Mouse (Mus musculus) midbrain, postnatal 0 days (tissue): ENCODE results near the gene Gm49405. TPM values are rescaled to one million over a fixed set of nuclear protein-coding genes. Genes with fewer than 3 reads are reported as not detected.

Experiments
- ATAC-seq: fragments of 200-750 bp; cut with Nextera tagmentation; 2 replicates; pipeline ENCODE4 v1.8.0; 2017; ENCODE audit warnings: moderate number of reproducible peaks, mild to moderate bottlenecking, moderate TSS enrichment, moderate library complexity; ENCODE audit not compliant: low FRiP score
- DNase-seq: peaks from one replicate; pipeline ENCODE4 v3.0.0-alpha.2; 2015; ENCODE audit warnings: low spot score
- H3K27ac ChIP-seq: fragments of 300-500 bp; sonication (generic); 2 replicates; pipeline ENCODE4 v1.5.1; 2014; ENCODE audit warnings: low read depth, mild to moderate bottlenecking, low read length, mixed read lengths
- H3K27me3 ChIP-seq: fragments of 300-500 bp; sonication (generic); 2 replicates; pipeline ENCODE4 v1.6.1; 2014; ENCODE audit warnings: low read length, control low read depth, mixed read lengths; ENCODE audit not compliant: insufficient read depth
- H3K36me3 ChIP-seq: fragments of 300-500 bp; sonication (generic); 2 replicates; pipeline ENCODE4 v1.6.1; 2014; ENCODE audit warnings: low read length, control low read depth, mixed read lengths; ENCODE audit not compliant: insufficient read depth
- H3K4me1 ChIP-seq: fragments of 300-500 bp; sonication (generic); 2 replicates; pipeline ENCODE4 v1.6.1; 2014; ENCODE audit warnings: mild to moderate bottlenecking, control low read depth, antibody characterized with exemption, low read length, mixed read lengths; ENCODE audit not compliant: insufficient read depth
- H3K4me2 ChIP-seq: fragments of 300-500 bp; sonication (generic); 2 replicates; pipeline ENCODE4 v1.6.1; 2014; ENCODE audit warnings: low read depth, mild to moderate bottlenecking, low read length, mixed read lengths; ENCODE audit not compliant: poor library complexity, severe bottlenecking
- H3K4me3 ChIP-seq: fragments of 300-500 bp; sonication (generic); 2 replicates; pipeline ENCODE4 v1.5.1; 2014; ENCODE audit warnings: low read depth, mild to moderate bottlenecking, low read length, moderate library complexity
- H3K9ac ChIP-seq: fragments of 300-500 bp; sonication (generic); replicated peaks from 2 replicates; pipeline ENCODE4 v1.6.1; 2014; ENCODE audit warnings: mild to moderate bottlenecking, low read length, moderate library complexity, mixed read lengths; ENCODE audit not compliant: poor library complexity, severe bottlenecking
- H3K9me3 ChIP-seq: fragments of 300-500 bp; sonication (generic); 2 replicates; pipeline ENCODE4 v1.6.1; 2016; ENCODE audit warnings: low read length, control low read depth
- CTCF ChIP-seq: IDR thresholded peaks from 2 replicates; pipeline ENCODE4 v1.5.1; 2016; ENCODE audit warnings: antibody characterized with exemption, mild to moderate bottlenecking
- WGBS: fragments of 180-500 bp; shearing (Covaris S2); extraction: QIAGEN DNeasy Blood & Tissue Kit; methylation state at CpG from one replicate; pipeline ENCODE4 v1.1.7; 2014; 5-methylcytosine and 5-hydroxymethylcytosine counted together
- polyA plus RNA-seq: library from polyadenylated mRNA; unstranded; fragments of >200 nt; fragmentation: Nextera tagmentation; extraction: Ambion mirVana; gene quantifications from 2 replicates; pipeline ENCODE4 v1.2.1, GENCODE M21; 2015
- total RNA-seq: library from RNA; depleted of rRNA; stranded (reverse); fragments of >200 nt; gene quantifications from 2 replicates; pipeline ENCODE4 v1.2.3, GENCODE M21; 2014; rRNA removed

Gm49405 gene
- total and polyA plus RNA-seq, 2 experiments from 2014 or later, result 3.0 to 4.0 TPM

GRCm38 (mm10) chr19:4052516-4053030, 52.1 kb downstream of the Gm49405 start:
- 56% methylated on average over 5 of the region's 5 CpGs for WGBS
- no peak overlapping the region for H3K27ac ChIP-seq
- no peaks in the 10 kb centered on the region for H3K4me1 ChIP-seq
- H3K36me3 ChIP-seq, result no peaks in the 10 kb centered on the region
- H3K4me2 ChIP-seq, result no peak overlapping the region
- H3K9me3 ChIP-seq, result no peaks in the 10 kb centered on the region
- TF ChIP-seq CTCF, result no peak
- DNase-seq, result no peak
- H3K9ac ChIP-seq, result no peak overlapping the region
- no peak for ATAC-seq
- no peaks in the 10 kb centered on the region for H3K27me3 ChIP-seq
- H3K4me3 ChIP-seq, result no peak overlapping the region

- Histone ChIP-seq H3K36me3 (no peaks in the 10 kb centered on the region), H3K27me3 (no peaks in the 10 kb centered on the region), H3K4me1 (no peaks in the 10 kb centered on the region), H3K4me2 (no peak overlapping the region), H3K27ac (no peak overlapping the region), H3K9me3 (no peaks in the 10 kb centered on the region), H3K4me3 (no peak overlapping the region), H3K9ac (no peak overlapping the region)
- WGBS, result 88% methylated on average over 5 of the region's 5 CpGs
- TF ChIP-seq CTCF, result no peak
- DNase-seq, result no peak
- ATAC-seq, result no peak
Observed at GRCm38 (mm10) chr19:4054613-4055012, 54.2 kb downstream of the Gm49405 start.

Other genes with a start within 250 kb of the Gm49405 start
Only the 30 nearest of the 32 such genes appear.
- 62.7 and 69.1 TPM in 2 replicates for gene Chka, start 148.9 kb upstream of the Gm49405 start, total RNA-seq
- gene Chka, start 148.9 kb upstream of the Gm49405 start, polyA plus RNA-seq, result 49.6 and 56.3 TPM in 2 replicates
- gene Tcirg1, start 93.5 kb upstream of the Gm49405 start, total RNA-seq, result 26.0 and 37.5 TPM in 2 replicates
- 13.2 and 14.1 TPM in 2 replicates for gene Tcirg1, start 93.5 kb upstream of the Gm49405 start, polyA plus RNA-seq
- 165 and 197 TPM in 2 replicates for gene Ndufs8, start 87.9 kb upstream of the Gm49405 start, total RNA-seq
- gene Ndufs8, start 87.9 kb upstream of the Gm49405 start, polyA plus RNA-seq, result 292 and 333 TPM in 2 replicates
- gene Aldh3b1, start 70.8 kb upstream of the Gm49405 start, total RNA-seq, result 1.3 and 3.7 TPM in 2 replicates
- 2.1 and 2.8 TPM in 2 replicates for gene Aldh3b1, start 70.8 kb upstream of the Gm49405 start, polyA plus RNA-seq
- gene Unc93b1, start 65.4 kb upstream of the Gm49405 start, total RNA-seq, result 13.0 and 23.2 TPM in 2 replicates
- gene Unc93b1, start 65.4 kb upstream of the Gm49405 start, polyA plus RNA-seq, result 11.2 and 12.4 TPM in 2 replicates
- gene Aldh3b3, start 42.0 kb upstream of the Gm49405 start, total RNA-seq, result not detected in 2 replicates
- not detected in 2 replicates for gene Aldh3b3, start 42.0 kb upstream of the Gm49405 start, polyA plus RNA-seq
- 2.4 and 2.8 TPM in 2 replicates for gene Aldh3b2, start 28.3 kb upstream of the Gm49405 start, total RNA-seq
- gene Aldh3b2, start 28.3 kb upstream of the Gm49405 start, polyA plus RNA-seq, result 2.6 TPM in 2 replicates
- 2.5 and 3.0 TPM in 2 replicates for gene Acy3, start 14.1 kb upstream of the Gm49405 start, total RNA-seq
- 2.6 and 3.5 TPM in 2 replicates for gene Acy3, start 14.1 kb upstream of the Gm49405 start, polyA plus RNA-seq
- not detected in 2 replicates for gene Tbx10, start 7.9 kb upstream of the Gm49405 start, total RNA-seq
- gene Tbx10, start 7.9 kb upstream of the Gm49405 start, polyA plus RNA-seq, result not detected in 2 replicates
- gene Nudt8, start within 50 bp of the Gm49405 start, total RNA-seq, result 18.5 and 22.1 TPM in 2 replicates
- 26.2 and 33.2 TPM in 2 replicates for gene Nudt8, start within 50 bp of the Gm49405 start, polyA plus RNA-seq
- 8.8 and 13.4 TPM in 2 replicates for gene Doc2g, start 2.7 kb downstream of the Gm49405 start, total RNA-seq
- 5.4 and 5.5 TPM in 2 replicates for gene Doc2g, start 2.7 kb downstream of the Gm49405 start, polyA plus RNA-seq
- gene Ndufv1, start 12.2 kb downstream of the Gm49405 start, total RNA-seq, result 137 and 237 TPM in 2 replicates
- 271 and 281 TPM in 2 replicates for gene Ndufv1, start 12.2 kb downstream of the Gm49405 start, polyA plus RNA-seq
- gene Gstp1, start 37.4 kb downstream of the Gm49405 start, total RNA-seq, result 268 and 350 TPM in 2 replicates
- gene Gstp1, start 37.4 kb downstream of the Gm49405 start, polyA plus RNA-seq, result 665 and 685 TPM in 2 replicates
- gene Gstp2, start 45.4 kb downstream of the Gm49405 start, total RNA-seq, result 3.6 TPM in 1 of 2 replicates, not detected in the other
- gene Gstp2, start 45.4 kb downstream of the Gm49405 start, polyA plus RNA-seq, result 2.4 and 4.1 TPM in 2 replicates
- not detected in 2 replicates for gene Gstp3, start 58.9 kb downstream of the Gm49405 start, total RNA-seq
- not detected in 2 replicates for gene Gstp3, start 58.9 kb downstream of the Gm49405 start, polyA plus RNA-seq
- not detected in 2 replicates for gene Cabp2, start 81.0 kb downstream of the Gm49405 start, total RNA-seq
- not detected in 2 replicates for gene Cabp2, start 81.0 kb downstream of the Gm49405 start, polyA plus RNA-seq
- 37.4 and 45.6 TPM in 2 replicates for gene Cdk2ap2, start 96.6 kb downstream of the Gm49405 start, total RNA-seq
- 60.5 and 64.2 TPM in 2 replicates for gene Cdk2ap2, start 96.6 kb downstream of the Gm49405 start, polyA plus RNA-seq
- 162 and 187 TPM in 2 replicates for gene Pitpnm1, start 99.4 kb downstream of the Gm49405 start, total RNA-seq
- 127 and 134 TPM in 2 replicates for gene Pitpnm1, start 99.4 kb downstream of the Gm49405 start, polyA plus RNA-seq
- gene Aip, start 125.2 kb downstream of the Gm49405 start, total RNA-seq, result 29.8 and 49.9 TPM in 2 replicates
- 87.7 and 97.6 TPM in 2 replicates for gene Aip, start 125.2 kb downstream of the Gm49405 start, polyA plus RNA-seq
- 0.16 TPM in 1 of 2 replicates, not detected in the other for gene Gpr152, start 139.2 kb downstream of the Gm49405 start, total RNA-seq
- gene Gpr152, start 139.2 kb downstream of the Gm49405 start, polyA plus RNA-seq, result not detected in 2 replicates
- not detected in 2 replicates for gene Cabp4, start 143.4 kb downstream of the Gm49405 start, total RNA-seq
- gene Cabp4, start 143.4 kb downstream of the Gm49405 start, polyA plus RNA-seq, result 0.20 and 0.36 TPM in 2 replicates
- gene Coro1b, start 148.0 kb downstream of the Gm49405 start, total RNA-seq, result 96.1 and 116 TPM in 2 replicates
- gene Coro1b, start 148.0 kb downstream of the Gm49405 start, polyA plus RNA-seq, result 95.2 and 104 TPM in 2 replicates
- gene Ptprcap, start 153.0 kb downstream of the Gm49405 start, total RNA-seq, result 0.38 TPM in 1 of 2 replicates, not detected in the other
- gene Ptprcap, start 153.0 kb downstream of the Gm49405 start, polyA plus RNA-seq, result 0.28 TPM in 1 of 2 replicates, not detected in the other
- 23.5 and 25.2 TPM in 2 replicates for gene Rps6kb2, start 162.7 kb downstream of the Gm49405 start, total RNA-seq
- gene Rps6kb2, start 162.7 kb downstream of the Gm49405 start, polyA plus RNA-seq, result 58.2 and 62.8 TPM in 2 replicates
- gene Carns1, start 174.9 kb downstream of the Gm49405 start, total RNA-seq, result 4.4 and 6.6 TPM in 2 replicates
- 6.7 and 6.9 TPM in 2 replicates for gene Carns1, start 174.9 kb downstream of the Gm49405 start, polyA plus RNA-seq
- gene Tbc1d10c, start 190.7 kb downstream of the Gm49405 start, total RNA-seq, result 0.49 and 1.9 TPM in 2 replicates
- 1.2 and 1.6 TPM in 2 replicates for gene Tbc1d10c, start 190.7 kb downstream of the Gm49405 start, polyA plus RNA-seq
- gene Ppp1ca, start 191.4 kb downstream of the Gm49405 start, total RNA-seq, result 535 and 592 TPM in 2 replicates
- 510 and 531 TPM in 2 replicates for gene Ppp1ca, start 191.4 kb downstream of the Gm49405 start, polyA plus RNA-seq
- 18.0 and 22.8 TPM in 2 replicates for gene Rad9a, start 201.0 kb downstream of the Gm49405 start, total RNA-seq
- 14.7 and 17.0 TPM in 2 replicates for gene Rad9a, start 201.0 kb downstream of the Gm49405 start, polyA plus RNA-seq
- 0.99 and 1.2 TPM in 2 replicates for gene Clcf1, start 213.6 kb downstream of the Gm49405 start, total RNA-seq
- gene Clcf1, start 213.6 kb downstream of the Gm49405 start, polyA plus RNA-seq, result 0.28 and 0.44 TPM in 2 replicates
- not detected in 2 replicates for gene AC109138.7, start 213.7 kb downstream of the Gm49405 start, total RNA-seq
- not detected in 2 replicates for gene AC109138.7, start 213.7 kb downstream of the Gm49405 start, polyA plus RNA-seq